Mouse (Mus musculus): ENCODE measurements at regions not wholly inside any gene's neighbourhood (a gene's known extent, or its start where the extent isn't known, plus 50 kb on each side); places are given as distances from the start of the nearest gene placed in this dataset.

GRCm38 (mm10) chr14:68182606-68183005, 1111.5 kb downstream of the Synb start:
- no peak overlapping the region for H3K9ac ChIP-seq (replicated peaks; ENCODE audit: low read length)
- no peak overlapping the region for H3K4me3 ChIP-seq (replicated peaks; ENCODE audit: low read depth, low read length)
- H3K9me3 ChIP-seq (ENCODE audit: control insufficient read depth, low read length): no peaks in the 10 kb centered on the region
- ATAC-seq (ENCODE audit: low FRiP score, low TSS enrichment): no peak
- 40% methylated on average over 9 of the region's 9 CpGs for WGBS
- no peak overlapping the region for H3K4me2 ChIP-seq (ENCODE audit: low read length)
- DNase-seq: no peak
- H3K27me3 ChIP-seq (ENCODE audit: control insufficient read depth, insufficient read depth, low read length): no peaks in the 10 kb centered on the region
- no peaks in the 10 kb centered on the region for H3K4me1 ChIP-seq (ENCODE audit: control insufficient read depth, insufficient read depth, low read length)
- H3K36me3 ChIP-seq (ENCODE audit: control insufficient read depth, insufficient read depth, low read length): no peaks in the 10 kb centered on the region
- no peak overlapping the region for H3K27ac ChIP-seq (replicated peaks; ENCODE audit: low read depth, low read length)

- 88% methylated on average over 6 of the region's 6 CpGs for WGBS
- ATAC-seq (ENCODE audit: low FRiP score, low TSS enrichment): no peak
- H3K27me3 ChIP-seq (ENCODE audit: control insufficient read depth, insufficient read depth, low read length): no peaks in the 10 kb centered on the region
- H3K4me2 ChIP-seq (ENCODE audit: low read length): no peak overlapping the region
- no peak overlapping the region for H3K27ac ChIP-seq (replicated peaks; ENCODE audit: low read depth, low read length)
- H3K4me3 ChIP-seq (replicated peaks; ENCODE audit: low read depth, low read length): no peak overlapping the region
- no peaks in the 10 kb centered on the region for H3K9me3 ChIP-seq (ENCODE audit: control insufficient read depth, low read length)
- no peaks in the 10 kb centered on the region for H3K36me3 ChIP-seq (ENCODE audit: control insufficient read depth, insufficient read depth, low read length)
- no peaks in the 10 kb centered on the region for H3K4me1 ChIP-seq (ENCODE audit: control insufficient read depth, insufficient read depth, low read length)
- H3K9ac ChIP-seq (replicated peaks; ENCODE audit: low read length): no peak overlapping the region
- DNase-seq: no peak
Observed at GRCm38 (mm10) chr14:68181168-68181567, 1112.9 kb downstream of the Synb start.
